Mouse (Mus musculus) heart, adult 2 months (tissue): ENCODE measurements around the gene Nit1.

Experiments used
- CTCF ChIP-seq: fragments of 200-600 bp; IDR thresholded peaks from 2 replicates; pipeline ENCODE4 v1.8.1; 2022; ENCODE audit warnings: antibody characterized with exemption, mild to moderate bottlenecking, moderate library complexity
- EP300 ChIP-seq: fragments of 200-500 bp; IDR thresholded peaks from 2 replicates; pipeline ENCODE4 v1.6.1; 2011; ENCODE audit warnings: low read depth, low read length, control low read depth; ENCODE audit not compliant: insufficient read depth

GRCm38 (mm10) chr1:171349210-171349609 lies 3.8 kb upstream of the Nit1 start:
- TF ChIP-seq CTCF (no peak), EP300 (no peak)
